Mouse (Mus musculus) sigmoid colon, adult 10 weeks (tissue): ENCODE measurements around the gene Rnf148. TPM values are rescaled to one million over a fixed set of nuclear protein-coding genes. Genes with fewer than 3 reads are reported as not detected.

Source experiments
- polyA plus RNA-seq: library from polyadenylated mRNA; stranded (reverse); fragments of 350-450 nt; fragmentation: Illumina TruSeq; extraction: RNeasy Lipid Tissue Mini Kit (QIAGEN cat#74804); gene quantifications from one replicate; pipeline ENCODE4 v1.2.3, GENCODE M21; 2014; ENCODE audit warnings: low read depth, low replicate concordance

The Rnf148 gene
- not detected for polyA plus RNA-seq

DNA sequence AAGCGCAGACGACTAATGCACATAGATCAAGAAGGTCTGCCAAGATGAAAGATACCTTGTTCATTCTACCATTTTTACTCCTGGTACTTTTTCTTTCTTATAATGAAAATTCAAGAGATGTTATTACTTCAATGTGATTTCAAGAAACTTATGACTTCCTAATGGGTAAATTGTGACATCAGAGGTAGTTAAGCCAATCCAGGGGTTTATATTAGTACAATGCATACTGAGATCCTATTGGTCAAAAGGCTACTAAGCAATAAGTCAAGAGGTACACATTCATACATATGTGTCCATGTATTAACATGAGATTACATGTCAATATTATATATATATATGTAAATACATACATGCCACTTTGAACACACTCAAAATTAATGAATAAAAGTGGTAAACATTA lies at the start of gene Rnf148:
TSS of gene Rnf148 (minus strand) at position 101 of the 400 bp plus-strand sequence.

DNA sequence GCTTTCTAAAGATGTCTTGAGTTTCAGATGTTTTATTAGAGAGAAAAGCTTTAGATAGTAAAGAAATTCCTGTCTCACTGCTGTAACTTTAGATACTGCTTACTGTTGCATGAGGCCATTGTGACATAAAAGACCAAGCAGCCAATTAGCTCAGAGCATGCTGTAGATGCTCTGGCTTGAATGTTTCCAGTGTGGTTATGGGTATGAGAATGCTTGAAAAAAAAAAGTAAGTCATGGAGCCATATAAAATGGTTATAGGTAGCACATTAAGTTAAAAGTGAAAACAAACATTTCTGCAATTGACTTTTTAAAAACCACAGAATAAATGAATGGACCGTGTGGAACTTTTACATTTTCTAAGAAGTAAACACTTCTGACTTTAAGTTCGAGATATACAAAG lies 4.7 kb downstream of the Rnf148 start, which contains the start of gene Rnf133:
TSS of gene Rnf133 (minus strand) at position 101 of the 400 bp plus-strand sequence.

Other genes with a start within 250 kb of the Rnf148 start
- not detected for gene Rnf133, start 4.8 kb downstream of the Rnf148 start, polyA plus RNA-seq
- 50.2 TPM for gene Cadps2, start 184.3 kb upstream of the Rnf148 start, polyA plus RNA-seq